9 mouse cellular contexts compared by ENCODE assay signal in genomic region chr3:96598156-96599068, GRCm38 (mm10). TPM values are rescaled to one million over a fixed set of nuclear protein-coding genes. Genes with fewer than 3 reads are reported as not detected.
DNase-seq lines count a peak whose midpoint lies in the region; ATAC-seq and TF ChIP-seq lines count a peak whose summit lies in the region.
"Had no signal": no experiment of that assay in that cellular context is flagged by ENCODE, and none has a peak within 500 bp of the region (broad histone marks: within the 10 kb centered on the region; RNA-seq: fewer than 3 reads in every experiment).

No protein-coding gene starts in this region.

- H3K9ac ChIP-seq in hindbrain, embryonic 16.5 days (ENCODE audit: low read depth, low read length): peak overlapping the region; percentile 80
- H3K9ac ChIP-seq in midbrain, embryonic 11.5 days (ENCODE audit: low read length): peak overlapping the region; percentile 74

- WGBS in hindbrain, embryonic 16.5 days: 1% methylated on average over 54 of the region's 54 CpGs
- under 1% methylated on average over 54 of the region's 54 CpGs for WGBS in limb, embryonic 10.5 days
- under 1% methylated on average over 54 of the region's 54 CpGs for WGBS in midbrain, embryonic 11.5 days

- intact Hi-C loops in left cerebral cortex, adult 2 months (cut with DNase I): loop anchor here (5.0 kb wide), 1 partner anchor 321 kb away; no protein-coding TSS in a partner anchor

- DNase-seq in left cerebral cortex, adult 2 months (ENCODE audit: extremely low spot score in 1 of 2, low spot score in 2 of 2): peak; percentile 64 to 65
- DNase-seq in left cerebral cortex, adult 11 months (ENCODE audit: low spot score): no peak
- DNase-seq in cerebellum, adult 9-11 months: peak; percentile 77
- DNase-seq in gastrocnemius, adult 8-10 months (ENCODE audit: low spot score in 2 of 2): peak; percentile 47 to 59
- peak; percentile 80 for DNase-seq in limb, embryonic 10.5 days (ENCODE audit: low spot score)
- peak; percentile 98 for DNase-seq in midbrain, embryonic 11.5 days (ENCODE audit: low spot score, missing footprints)
- peak; percentile 81 for DNase-seq in testis, postnatal 10 days (ENCODE audit: low spot score)

- H3K27ac ChIP-seq in left cerebral cortex, adult 2 months: peak overlapping the region; percentile 96
- peak overlapping the region; percentile 77 for H3K27ac ChIP-seq in hindbrain, embryonic 16.5 days (ENCODE audit: low read depth, low read length)
- H3K27ac ChIP-seq in limb, embryonic 10.5 days: peak overlapping the region; percentile 83
- peak overlapping the region; percentile 54 for H3K27ac ChIP-seq in midbrain, embryonic 11.5 days (ENCODE audit: low read depth, low read length)

- H3K9me3 ChIP-seq in hindbrain, embryonic 16.5 days (ENCODE audit: control insufficient read depth, low read length): no peaks in the 10 kb centered on the region
- H3K9me3 ChIP-seq in limb, embryonic 10.5 days (replicated peaks): no peaks in the 10 kb centered on the region
- no peaks in the 10 kb centered on the region for H3K9me3 ChIP-seq in midbrain, embryonic 11.5 days (ENCODE audit: control insufficient read depth, low read length)

- peak overlapping the region; percentile 77 for H3K4me3 ChIP-seq in left cerebral cortex, adult 2 months
- peak overlapping the region; percentile 59 for H3K4me3 ChIP-seq in hindbrain, embryonic 16.5 days (ENCODE audit: low read length)
- peak overlapping the region; percentile 67 for H3K4me3 ChIP-seq in limb, embryonic 10.5 days
- peak overlapping the region; percentile 44 for H3K4me3 ChIP-seq in midbrain, embryonic 11.5 days (ENCODE audit: low read depth, low read length)

- no peaks in the 10 kb centered on the region for H3K36me3 ChIP-seq in hindbrain, embryonic 16.5 days (ENCODE audit: control insufficient read depth, insufficient read depth, low read length)
- 0 out of 2 replicates have a peak, but pooled peaks cover under 1% of the 10 kb centered on the region for H3K36me3 ChIP-seq in limb, embryonic 10.5 days
- no peaks in the 10 kb centered on the region for H3K36me3 ChIP-seq in midbrain, embryonic 11.5 days (ENCODE audit: control insufficient read depth, insufficient read depth, low read length)

- no peaks in the 10 kb centered on the region for H3K27me3 ChIP-seq in hindbrain, embryonic 16.5 days (replicated peaks; ENCODE audit: control insufficient read depth, insufficient read depth, low read length)
- H3K27me3 ChIP-seq in limb, embryonic 10.5 days (ENCODE audit: low read depth, poor library complexity, severe bottlenecking): peaks cover 42% of the 10 kb centered on the region
- H3K27me3 ChIP-seq in midbrain, embryonic 11.5 days (ENCODE audit: control insufficient read depth, insufficient read depth, low read length): peaks cover 24% of the 10 kb centered on the region
- H3K27me3 ChIP-seq: CH12.LX had no signal

- peak overlapping the region; percentile 99 for H3K4me2 ChIP-seq in hindbrain, embryonic 16.5 days (ENCODE audit: low read length)
- peak overlapping the region; percentile 96 for H3K4me2 ChIP-seq in midbrain, embryonic 11.5 days

- no peak for ATAC-seq in hindbrain, embryonic 16.5 days
- peak; percentile 6; the same call in 1 of the 2 replicates for ATAC-seq in midbrain, embryonic 11.5 days (ENCODE audit: low FRiP score)

- no peak for TF ChIP-seq CTCF in left cerebral cortex, adult 2 months (IDR thresholded peaks at IDR 0.05)

- peaks cover 63% of the 10 kb centered on the region for H3K4me1 ChIP-seq in hindbrain, embryonic 16.5 days (ENCODE audit: control insufficient read depth, insufficient read depth, low read depth, low read length)
- peaks cover 75% of the 10 kb centered on the region for H3K4me1 ChIP-seq in limb, embryonic 10.5 days
- peaks cover 49% of the 10 kb centered on the region for H3K4me1 ChIP-seq in midbrain, embryonic 11.5 days (ENCODE audit: control insufficient read depth, insufficient read depth, low read length)

RNA-seq across cellular contexts. Expression of gene Ankrd34a, which starts 2.0 kb away (rescaled TPM):
- 10 to 100 TPM; 66.8 to 70.3 TPM for total RNA-seq in left cerebral cortex, adult 2 months (2021)
- total RNA-seq in gastrocnemius, adult 8-10 months (2022): 1 to 10 TPM in 2 of 4 experiments, under 1 TPM in 2; 0.64 to 1.6 (median 1.1) TPM
- polyA plus RNA-seq in hindbrain, embryonic 16.5 days (2015; fragmentation: Nextera tagmentation; extraction: Ambion mirVana): 21.5 and 23.9 TPM in 2 replicates
- 0.73 and 0.96 TPM in 2 replicates for polyA plus RNA-seq in limb, embryonic 10.5 days (2016; fragmentation: Nextera tagmentation; extraction: Ambion mirVana)
- 1.5 and 2.0 TPM in 2 replicates for polyA plus RNA-seq in midbrain, embryonic 11.5 days (2014; fragmentation: Nextera tagmentation; extraction: Ambion mirVana)

RNA-seq across cellular contexts. Expression of gene Lix1l, which starts 2.5 kb away (rescaled TPM):
- total RNA-seq in left cerebral cortex, adult 2 months (2021): 10 to 100 TPM; 18.6 to 21.5 TPM
- total RNA-seq in gastrocnemius, adult 8-10 months (2022): 1 to 10 TPM; 3.5 to 6.8 (median 4.4) TPM
- polyA plus RNA-seq in hindbrain, embryonic 16.5 days (2015; fragmentation: Nextera tagmentation; extraction: Ambion mirVana): 5.1 and 5.8 TPM in 2 replicates
- polyA plus RNA-seq in limb, embryonic 10.5 days (2016; fragmentation: Nextera tagmentation; extraction: Ambion mirVana): 3.6 and 4.5 TPM in 2 replicates
- polyA plus RNA-seq in midbrain, embryonic 11.5 days (2014; fragmentation: Nextera tagmentation; extraction: Ambion mirVana): 6.4 TPM in 2 replicates

RNA-seq across cellular contexts. Expression of gene Polr3gl, which starts 4.4 kb away (rescaled TPM):
- 10 to 100 TPM; 26.6 to 28.1 TPM for total RNA-seq in left cerebral cortex, adult 2 months (2021)
- total RNA-seq in gastrocnemius, adult 8-10 months (2022): 10 to 100 TPM; 39.8 to 59.8 (median 51.8) TPM
- polyA plus RNA-seq in hindbrain, embryonic 16.5 days (2015; fragmentation: Nextera tagmentation; extraction: Ambion mirVana): 31.0 and 33.3 TPM in 2 replicates
- polyA plus RNA-seq in limb, embryonic 10.5 days (2016; fragmentation: Nextera tagmentation; extraction: Ambion mirVana): 27.2 and 42.1 TPM in 2 replicates
- 12.1 and 14.7 TPM in 2 replicates for polyA plus RNA-seq in midbrain, embryonic 11.5 days (2014; fragmentation: Nextera tagmentation; extraction: Ambion mirVana)

RNA-seq across cellular contexts. Expression of gene Gm16253, which starts 21.6 kb away (rescaled TPM):
- total RNA-seq in left cerebral cortex, adult 2 months (2021): not detected
- 1 to 10 TPM in 3 of 4 experiments, not detected in 1; 1.2 to 1.5 (median 1.2) TPM for total RNA-seq in gastrocnemius, adult 8-10 months (2022)
- 1.0 and 1.9 TPM in 2 replicates for polyA plus RNA-seq in hindbrain, embryonic 16.5 days (2015; fragmentation: Nextera tagmentation; extraction: Ambion mirVana)
- 0.60 and 2.0 TPM in 2 replicates for polyA plus RNA-seq in limb, embryonic 10.5 days (2016; fragmentation: Nextera tagmentation; extraction: Ambion mirVana)
- 0.36 and 0.43 TPM in 2 replicates for polyA plus RNA-seq in midbrain, embryonic 11.5 days (2014; fragmentation: Nextera tagmentation; extraction: Ambion mirVana)

RNA-seq across cellular contexts. Expression of gene Rbm8a, which starts 31.3 kb away (rescaled TPM):
- 10 to 100 TPM; 37.6 to 38.5 TPM for total RNA-seq in left cerebral cortex, adult 2 months (2021)
- 10 to 100 TPM; 17.0 to 25.1 (median 22.7) TPM for total RNA-seq in gastrocnemius, adult 8-10 months (2022)
- 110 and 113 TPM in 2 replicates for polyA plus RNA-seq in hindbrain, embryonic 16.5 days (2015; fragmentation: Nextera tagmentation; extraction: Ambion mirVana)
- polyA plus RNA-seq in limb, embryonic 10.5 days (2016; fragmentation: Nextera tagmentation; extraction: Ambion mirVana): 224 and 228 TPM in 2 replicates
- 181 and 193 TPM in 2 replicates for polyA plus RNA-seq in midbrain, embryonic 11.5 days (2014; fragmentation: Nextera tagmentation; extraction: Ambion mirVana)
